Mouse (Mus musculus) spleen, adult 2 months (tissue): ENCODE data around the gene Eif4g2. TPM values are rescaled to one million over a fixed set of nuclear protein-coding genes. Genes with fewer than 3 reads are reported as not detected.
A peak's percentile ranks its signal among the peaks of the same experiment; 100 is the strongest.

Experiments used
- DNase-seq, 2 experiments: peaks; one replicate each; pipeline versions ENCODE4 v3.0.0 to v3.0.0-alpha.2; 2012 to 2021; ENCODE audit warnings: low spot score in 2 of 2, low read depth in 1 of 2
- H3K27ac ChIP-seq: fragments of 200-500 bp; 2 replicates; pipeline ENCODE4 v1.5.1; 2012; ENCODE audit warnings: low read length, inconsistent platforms; ENCODE audit not compliant: insufficient read depth
- H3K27me3 ChIP-seq: fragments of 200-500 bp; 2 replicates; pipeline ENCODE4 v1.6.1; 2012; ENCODE audit warnings: mild to moderate bottlenecking, moderate library complexity, low read length, inconsistent platforms; ENCODE audit not compliant: control insufficient read depth, insufficient read depth
- H3K36me3 ChIP-seq: fragments of 200-500 bp; 2 replicates; pipeline ENCODE4 v1.6.1; 2012; ENCODE audit warnings: mild to moderate bottlenecking, low read length, inconsistent platforms; ENCODE audit not compliant: control insufficient read depth, insufficient read depth
- H3K4me1 ChIP-seq: fragments of 200-500 bp; 2 replicates; pipeline ENCODE4 v1.6.1; 2011; ENCODE audit warnings: inconsistent platforms; ENCODE audit not compliant: control insufficient read depth, insufficient read depth, insufficient read length
- H3K4me3 ChIP-seq: fragments of 200-500 bp; 2 replicates; pipeline ENCODE4 v1.5.1; 2011; ENCODE audit warnings: mild to moderate bottlenecking, inconsistent platforms; ENCODE audit not compliant: insufficient read depth, insufficient read length; ENCODE audit errors: extremely low read depth
- CTCF ChIP-seq: fragments of 200-500 bp; IDR thresholded peaks from 2 replicates; pipeline ENCODE4 v1.5.1; 2011; ENCODE audit warnings: mild to moderate bottlenecking, inconsistent platforms; ENCODE audit not compliant: insufficient read depth, insufficient read length, insufficient replicate concordance; ENCODE audit errors: extremely low read depth
- POLR2A ChIP-seq: fragments of 200-500 bp; IDR thresholded peaks from 2 replicates; pipeline ENCODE4 v1.6.1; 2011; ENCODE audit warnings: low read depth, low read length, inconsistent platforms
- WGBS: fragments of 180-500 bp; shearing (Covaris S2); methylation state at CpG from one replicate; pipeline ENCODE4 v1.1.7; 2018; 5-methylcytosine and 5-hydroxymethylcytosine counted together
- polyA plus RNA-seq: library from polyadenylated mRNA; depleted of rRNA; stranded (reverse); fragments of >200 nt; gene quantifications from 2 replicates; pipeline ENCODE4 v1.2.3, GENCODE M21; 2012

Eif4g2 gene
- polyA plus RNA-seq, 1 experiment: 58.6 TPM

GRCm38 (mm10) chr7:111049652-111050421 is 33.0 kb downstream of the Eif4g2 start:
- peak; percentile 23 to 58 for DNase-seq
- no peaks in the 10 kb centered on the region for H3K27me3 ChIP-seq
- TF ChIP-seq POLR2A (no peak), CTCF (peak; percentile 73; the same call in 1 of the 2 replicates)
- WGBS: 80% methylated on average over 6 of the region's 6 CpGs
- no peaks in the 10 kb centered on the region for H3K4me1 ChIP-seq
- no peak overlapping the region for H3K4me3 ChIP-seq
- H3K36me3 ChIP-seq: peaks cover 36% of the 10 kb centered on the region
- H3K27ac ChIP-seq: no peak overlapping the region

GRCm38 (mm10) chr7:111048920-111049319 is 33.9 kb downstream of the Eif4g2 start:
- no peak overlapping the region for H3K27ac ChIP-seq
- TF ChIP-seq POLR2A (no peak), CTCF (no peak)
- peaks cover 35% of the 10 kb centered on the region for H3K36me3 ChIP-seq
- H3K4me3 ChIP-seq: no peak overlapping the region
- H3K27me3 ChIP-seq: no peaks in the 10 kb centered on the region
- 93% methylated on average over 5 of the region's 5 CpGs for WGBS
- DNase-seq: no peak
- H3K4me1 ChIP-seq: no peaks in the 10 kb centered on the region

- Histone ChIP-seq H3K36me3 (0 out of 2 replicates have a peak, but pooled peaks cover 3% of the 10 kb centered on the region), H3K27me3 (no peaks in the 10 kb centered on the region), H3K4me3 (peak overlapping the region; percentile 100), H3K27ac (peak overlapping the region; percentile 97), H3K4me1 (peaks cover 2% of the 10 kb centered on the region; the same call in 1 of the 2 replicates)
- no peak for DNase-seq
- TF ChIP-seq CTCF (no peak), POLR2A (no peak)
- WGBS: under 1% methylated on average over 29 of the region's 29 CpGs
Measured at GRCm38 (mm10) chr7:111029046-111029553, 53.7 kb downstream of the Eif4g2 start.

GRCm38 (mm10) chr7:111028281-111029045 is 54.4 kb downstream of the Eif4g2 start, which contains the start of gene Ctr9:
Gene Ctr9 (plus strand): TSS chr7:111028951.
- Histone ChIP-seq H3K4me3 (peak within 1 kb of the TSS; percentile 100), H3K27me3 (no peaks in the 10 kb centered on the region), H3K27ac (peak within 1 kb of the TSS; percentile 97), H3K4me1 (peaks cover 2% of the 10 kb centered on the region; the same call in 1 of the 2 replicates), H3K36me3 (0 out of 2 replicates have a peak, but pooled peaks cover 1% of the 10 kb centered on the region)
- TF ChIP-seq CTCF (0 out of 2 replicates have a peak, but pooled peaks have one; percentile 0), POLR2A (peak; percentile 68)
- 8% methylated on average over 45 of the region's 45 CpGs for WGBS
- peak; percentile 75 to 90 for DNase-seq

GRCm38 (mm10) chr7:111024912-111025311 is 57.9 kb downstream of the Eif4g2 start:
- DNase-seq: no peak
- Histone ChIP-seq H3K4me1 (peaks cover 2% of the 10 kb centered on the region; the same call in 1 of the 2 replicates), H3K27ac (no peak overlapping the region), H3K36me3 (no peaks in the 10 kb centered on the region), H3K27me3 (no peaks in the 10 kb centered on the region), H3K4me3 (no peak overlapping the region)
- TF ChIP-seq CTCF (no peak), POLR2A (no peak)
- WGBS: 66% methylated on average over 4 of the region's 4 CpGs

GRCm38 (mm10) chr7:111024068-111024594 is 58.7 kb downstream of the Eif4g2 start:
- H3K27me3 ChIP-seq: no peaks in the 10 kb centered on the region
- TF ChIP-seq POLR2A: no peak
- TF ChIP-seq CTCF: no peak
- DNase-seq: no peak
- no peaks in the 10 kb centered on the region for H3K36me3 ChIP-seq
- peaks cover 2% of the 10 kb centered on the region; the same call in 1 of the 2 replicates for H3K4me1 ChIP-seq
- no peak overlapping the region for H3K4me3 ChIP-seq
- H3K27ac ChIP-seq: no peak overlapping the region
- WGBS: 65% methylated on average over 8 of the region's 8 CpGs
